Mouse (Mus musculus) erythroblast, adult 5-6 weeks (primary cell): Measurements from ENCODE around the gene Tarsl2. TPM values are rescaled to one million over a fixed set of nuclear protein-coding genes. Genes with fewer than 3 reads are reported as not detected.

ENCODE experiments used
- ATAC-seq: replicated peaks from 2 replicates; pipeline ENCODE4 v1.8.0; 2016; ENCODE audit warnings: moderate number of reproducible peaks, mild to moderate bottlenecking, moderate TSS enrichment, inconsistent platforms; ENCODE audit not compliant: poor library complexity, low FRiP score, severe bottlenecking
- total RNA-seq, 2 experiments: library from RNA; stranded (forward) in 1 of 2; stranded (reverse) in 1 of 2; fragments of 150-400 nt in 1 of 2; fragments of 200-764, 138-1000 nt in 1 of 2; gene quantifications; 2 replicates each; pipeline versions ENCODE4 v1.2.3 to v1.2.4; 2015 to 2017; ENCODE audit warnings: low replicate concordance in 2 of 2

Gene Tarsl2
- 1.5 and 5.2 TPM in 2 replicates for total RNA-seq (2015; ENCODE audit: low replicate concordance)
- total RNA-seq (2017; ENCODE audit: low replicate concordance): 10.2 and 19.0 TPM in 2 replicates

DNA sequence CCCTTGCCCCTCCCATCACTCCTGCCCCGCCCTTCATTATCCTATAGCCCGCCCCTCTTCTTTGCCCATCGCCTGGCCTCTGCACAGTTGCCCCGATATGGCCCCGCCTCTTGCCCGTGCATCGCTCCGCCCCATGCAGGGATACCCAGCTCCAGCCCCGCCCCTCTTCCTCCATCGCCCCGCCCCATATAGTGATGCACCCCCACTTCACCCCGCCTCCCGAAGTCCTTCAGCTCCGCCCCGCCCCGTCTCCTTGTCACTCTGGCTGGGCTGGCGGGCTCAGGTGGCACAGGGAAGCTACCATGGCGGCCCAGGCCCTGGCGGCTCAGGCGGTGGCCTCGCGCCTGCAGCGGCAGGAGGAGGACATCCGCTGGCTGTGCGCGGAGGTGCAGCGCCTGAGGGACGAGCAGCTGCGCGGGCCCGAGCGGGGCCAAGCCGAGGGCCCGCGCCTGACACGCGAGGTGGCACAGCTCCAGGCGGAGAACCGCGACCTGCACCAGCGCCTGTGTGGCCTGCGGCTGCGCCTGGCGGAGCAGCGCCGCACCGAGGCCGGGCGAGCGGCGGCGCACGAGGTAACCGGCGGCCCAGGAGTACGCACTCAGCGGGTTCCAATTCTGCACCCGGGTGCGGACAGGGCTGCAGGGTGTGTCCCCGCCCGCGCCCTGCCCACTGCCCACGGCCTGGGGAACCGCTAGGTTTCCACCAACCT is at the start of gene Tarsl2:
Gene Tarsl2, plus strand, starts transcription at position 256 of the 709 bp plus-strand sequence.
- peak; percentile 85 for ATAC-seq

DNA sequence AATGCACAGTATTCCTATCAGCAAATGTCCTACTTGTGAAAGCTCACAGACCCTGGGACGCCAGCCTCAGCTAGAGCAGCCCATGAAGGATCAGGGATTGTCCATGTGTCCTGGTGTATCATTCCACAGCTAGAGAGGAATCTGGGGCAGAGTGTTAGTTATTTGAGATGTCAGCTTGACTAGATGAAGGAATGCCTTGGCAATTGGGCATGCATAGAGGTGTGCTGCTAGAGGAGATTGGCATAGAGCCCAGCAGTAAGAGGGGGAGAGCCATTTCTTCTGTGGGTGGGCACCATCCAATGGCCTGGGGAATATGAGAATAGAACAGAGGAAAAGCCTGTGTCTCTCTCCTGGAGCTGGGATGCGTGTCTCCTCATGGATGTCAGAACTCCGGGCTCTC is 38.6 kb upstream of the Tarsl2 start:
- no peak for ATAC-seq

DNA sequence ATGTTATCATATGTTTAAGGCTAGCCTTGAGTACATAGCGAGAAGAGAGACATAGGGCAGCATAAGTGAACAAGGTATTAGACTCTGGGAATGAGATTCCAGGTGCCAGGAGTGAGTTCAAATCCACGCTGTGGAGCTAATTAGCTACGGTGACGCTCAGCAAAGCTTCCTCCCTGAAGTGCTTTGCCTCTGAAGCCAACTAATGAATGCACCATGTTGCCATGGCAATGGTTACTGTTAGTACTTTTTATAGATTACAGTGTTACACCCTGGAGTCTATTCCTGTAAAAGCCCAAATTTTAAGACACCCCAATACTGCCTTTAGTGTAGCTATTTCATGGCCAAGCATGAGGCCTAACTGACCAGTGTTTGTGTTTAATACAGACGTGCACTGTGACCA is 37.7 kb upstream of the Tarsl2 start:
- no peak for ATAC-seq

DNA sequence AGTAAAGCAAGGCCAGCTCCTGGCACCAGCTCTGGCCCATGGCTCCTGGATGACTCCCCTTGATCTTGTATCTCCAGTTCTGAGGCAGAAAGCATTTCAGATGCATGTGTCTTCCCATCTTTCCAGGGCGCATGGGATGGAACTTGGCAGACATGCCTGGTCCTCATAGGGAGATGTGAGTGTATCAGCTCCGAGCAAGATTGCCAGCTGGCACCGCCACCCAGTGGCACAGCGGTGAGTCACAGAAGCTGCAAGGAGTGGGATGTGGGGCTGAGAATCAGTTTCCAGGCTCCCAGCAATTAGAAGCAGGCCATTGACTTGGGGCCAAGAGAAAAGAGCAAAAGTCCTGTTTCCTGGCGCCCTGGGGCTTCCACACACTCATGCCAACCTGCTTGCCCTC is 34.5 kb upstream of the Tarsl2 start:
- ATAC-seq: no peak

DNA sequence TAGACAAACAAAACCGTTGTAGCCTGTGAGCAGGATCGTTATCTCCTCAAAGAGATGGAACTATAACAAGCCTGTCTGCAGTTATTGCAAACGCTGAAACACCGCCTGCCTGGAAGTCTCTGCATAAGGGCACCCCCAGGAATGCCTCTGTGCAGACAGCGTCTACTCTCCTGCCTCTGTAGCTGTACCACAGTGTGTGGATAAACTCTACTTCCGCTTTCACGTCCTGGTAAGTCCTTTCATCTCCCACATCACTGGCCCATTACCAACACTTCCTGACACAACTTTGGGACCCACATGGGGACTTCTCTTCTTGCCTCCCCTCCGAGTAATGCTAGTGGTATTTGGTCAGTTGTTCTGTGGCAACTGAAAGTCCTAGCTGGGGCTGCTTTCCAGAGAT is 34.0 kb upstream of the Tarsl2 start:
- ATAC-seq: no peak

DNA sequence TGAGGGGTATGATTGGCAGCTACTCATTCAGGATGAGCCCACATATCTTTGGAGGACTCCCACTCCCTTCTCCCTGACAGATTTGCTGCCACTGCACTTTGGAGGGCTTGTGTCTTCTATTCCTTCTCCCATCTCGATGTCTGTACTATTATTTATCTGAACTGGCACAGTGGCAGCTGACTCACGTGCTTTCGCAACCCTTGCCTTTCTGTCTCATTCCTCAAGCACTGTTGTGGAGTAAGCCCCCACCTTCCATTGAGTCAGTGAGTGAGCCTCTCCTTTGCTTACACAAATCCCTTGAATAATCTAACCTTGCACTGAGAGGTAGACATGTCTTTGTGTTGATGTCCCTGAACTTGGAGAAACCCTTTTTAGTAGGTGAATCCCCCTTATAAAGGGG is 33.4 kb upstream of the Tarsl2 start:
- ATAC-seq: no peak

DNA sequence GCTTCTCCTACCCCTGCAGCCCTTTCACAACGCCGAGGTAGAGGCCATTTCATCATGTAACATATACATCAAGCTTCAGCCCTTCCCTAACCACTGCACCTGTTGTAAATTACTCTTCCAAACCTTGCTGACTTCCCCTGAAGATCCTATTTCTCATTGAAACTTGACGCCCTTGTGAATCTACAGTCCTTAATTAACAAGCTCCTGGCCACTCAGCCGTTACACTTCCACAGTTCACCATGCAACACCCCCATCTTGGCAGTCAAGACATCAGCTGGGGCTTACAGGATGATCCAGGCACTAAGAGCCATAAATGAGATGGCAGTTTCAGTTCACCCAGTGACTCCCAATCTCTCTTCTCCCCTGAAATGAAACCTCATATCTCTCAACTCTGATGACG is 31.0 kb upstream of the Tarsl2 start:
- no peak for ATAC-seq

DNA sequence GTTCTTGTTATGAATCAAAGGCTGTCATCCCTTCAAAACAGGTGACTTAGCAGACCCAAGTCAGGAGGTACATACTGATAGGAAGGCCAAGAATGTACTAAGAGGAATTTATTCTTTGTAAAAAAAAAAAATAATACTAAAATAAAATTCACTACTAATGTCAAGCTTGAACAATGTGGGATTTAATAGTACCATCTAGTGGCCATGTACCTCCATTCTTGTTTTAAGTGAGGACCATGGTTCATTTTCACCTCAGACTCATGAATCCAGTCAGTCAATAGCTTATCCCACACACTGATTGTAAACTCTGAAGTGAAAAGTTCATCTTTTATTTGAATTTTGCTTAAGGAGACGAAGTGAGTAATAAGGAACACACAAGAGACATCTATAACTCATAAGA is 25.9 kb upstream of the Tarsl2 start:
- no peak for ATAC-seq

DNA sequence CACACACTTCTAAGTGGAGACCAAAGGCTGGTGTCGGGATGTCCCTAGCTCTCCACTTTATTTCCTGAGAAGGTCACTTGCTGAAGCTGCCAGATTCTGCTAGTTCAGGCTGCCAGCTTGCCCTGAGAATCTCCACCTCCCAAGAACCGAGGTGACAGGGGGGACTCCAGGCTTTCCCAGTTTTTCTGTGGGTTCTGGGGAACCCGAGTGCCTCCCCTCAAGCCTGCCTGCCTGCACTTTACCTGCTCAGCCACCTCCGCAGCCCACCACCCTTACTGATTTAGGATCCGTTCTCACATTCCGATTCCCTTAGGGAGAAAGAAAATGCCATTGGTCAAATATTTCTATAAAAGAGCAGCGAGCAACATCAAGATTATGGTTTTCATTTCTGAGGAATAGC is 24.0 kb upstream of the Tarsl2 start:
- no peak for ATAC-seq

DNA sequence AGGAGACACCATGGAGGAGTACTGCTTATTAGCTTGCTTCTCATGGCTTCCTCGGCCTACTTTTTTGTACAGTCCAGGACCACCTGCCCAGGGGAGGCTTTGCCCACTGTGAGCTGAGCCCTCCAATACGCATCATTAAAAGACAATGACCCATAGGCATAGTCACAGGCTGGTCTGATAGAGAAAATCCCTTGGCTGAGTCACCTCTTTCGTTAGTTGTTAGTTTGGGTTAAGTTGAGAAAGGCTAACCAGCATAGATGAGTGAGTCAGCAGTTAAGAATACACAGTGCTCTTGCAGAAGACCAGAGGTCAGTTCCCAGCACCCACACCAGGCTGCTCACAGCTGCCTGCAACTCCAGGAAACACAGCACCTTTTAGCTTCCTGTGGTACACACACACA is 21.4 kb upstream of the Tarsl2 start:
- ATAC-seq: no peak

DNA sequence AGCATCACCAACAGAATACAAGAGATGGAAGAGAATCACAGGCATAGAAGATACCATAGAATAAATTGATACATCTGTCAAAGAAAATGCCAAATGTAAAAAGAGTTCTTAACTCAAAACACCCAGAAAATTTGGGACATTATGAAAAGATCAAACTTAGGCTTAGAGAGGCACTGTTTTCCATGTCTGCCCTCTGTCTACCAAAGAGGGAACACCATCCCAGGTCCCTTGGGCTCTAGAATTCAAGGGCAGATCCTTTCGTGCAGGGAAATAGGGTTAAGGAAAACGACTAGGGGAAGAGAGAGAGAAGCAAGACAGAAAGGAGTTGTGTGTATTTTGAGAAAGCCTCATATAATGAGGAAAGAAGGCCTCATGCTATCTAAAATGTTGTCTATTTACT is 19.2 kb upstream of the Tarsl2 start:
- ATAC-seq: no peak

DNA sequence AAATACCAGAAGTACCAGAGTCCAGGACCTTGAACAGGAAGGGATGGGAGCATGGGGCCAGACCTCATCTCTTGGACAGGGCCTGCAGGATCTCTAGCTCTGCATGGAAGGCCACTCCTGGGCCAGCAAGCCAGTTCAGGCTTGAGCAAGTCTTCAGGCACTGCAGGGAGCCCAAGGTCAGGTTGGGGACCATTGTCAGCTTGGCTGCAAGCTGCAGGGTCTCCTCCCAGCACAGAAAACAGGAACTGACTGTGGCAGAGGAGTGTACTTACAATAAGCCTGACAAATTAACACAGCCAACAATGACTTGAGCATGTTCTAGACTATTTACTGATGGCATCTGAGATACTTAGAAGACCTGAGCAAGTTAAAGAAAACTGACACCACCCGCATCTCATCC is 14.9 kb upstream of the Tarsl2 start:
- no peak for ATAC-seq

DNA sequence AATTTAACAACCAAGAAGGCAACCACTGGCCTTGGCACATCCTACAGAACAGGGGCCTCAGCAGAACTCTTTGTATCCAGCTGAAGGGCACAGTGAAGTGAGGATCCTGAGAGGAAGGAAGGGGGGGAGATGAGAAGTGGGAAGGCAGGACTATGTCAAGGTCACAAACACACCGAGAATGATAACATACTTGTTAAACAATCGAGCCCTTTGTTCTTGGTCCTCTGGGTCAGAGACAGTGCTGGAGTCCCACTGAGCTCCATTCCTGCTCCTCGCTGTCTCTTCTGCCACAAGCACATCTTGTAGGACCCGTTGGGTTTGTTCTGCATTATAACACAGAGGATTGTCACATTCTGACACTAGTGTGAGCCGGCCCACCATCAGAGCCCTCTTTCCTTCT is 14.0 kb upstream of the Tarsl2 start:
- ATAC-seq: no peak

DNA sequence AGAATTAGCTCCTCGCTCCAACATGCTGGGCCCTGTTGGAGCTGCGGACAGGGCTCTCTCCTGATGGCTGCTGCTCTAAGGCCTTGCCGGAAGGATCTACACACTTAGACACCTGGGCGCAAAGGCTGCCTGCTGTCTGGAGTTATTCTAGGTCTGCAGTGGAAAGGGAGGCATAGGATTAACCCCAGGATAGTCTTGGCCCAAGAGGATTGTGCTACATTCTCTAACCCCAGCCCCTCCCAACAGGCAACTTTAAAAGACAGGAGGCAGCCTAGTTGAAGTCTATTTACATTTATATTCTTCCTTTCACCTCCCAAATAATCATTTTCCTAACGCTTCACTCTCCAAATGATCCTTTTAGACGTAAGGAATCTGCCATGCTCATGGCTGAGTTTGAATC is 8.9 kb upstream of the Tarsl2 start:
- no peak for ATAC-seq

DNA sequence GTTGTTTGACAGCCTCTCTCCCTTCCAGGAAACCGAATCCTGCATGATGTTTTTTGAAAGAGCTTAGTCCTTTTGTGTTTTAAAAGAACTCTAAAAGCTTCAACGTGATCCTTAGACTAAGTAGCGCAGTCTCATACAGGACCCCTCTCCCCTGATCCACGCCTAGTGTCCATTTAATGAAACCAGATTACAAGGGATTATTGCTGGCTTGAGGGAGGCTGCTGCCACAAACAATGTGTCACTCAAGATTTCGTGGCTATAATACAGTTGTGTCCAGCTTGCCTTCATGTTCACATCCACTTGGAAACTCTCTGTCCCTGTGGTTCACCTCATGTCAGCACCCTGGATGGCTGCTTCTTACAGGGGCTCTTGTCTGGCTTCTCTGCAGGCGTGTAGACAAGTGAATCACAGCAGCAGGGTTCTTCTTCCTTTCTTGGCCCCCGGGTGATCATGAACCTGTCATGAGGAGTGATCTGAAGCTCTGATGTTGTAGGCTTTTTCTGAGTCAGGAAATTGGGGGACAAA is 8.3 kb upstream of the Tarsl2 start:
- no peak for ATAC-seq

DNA sequence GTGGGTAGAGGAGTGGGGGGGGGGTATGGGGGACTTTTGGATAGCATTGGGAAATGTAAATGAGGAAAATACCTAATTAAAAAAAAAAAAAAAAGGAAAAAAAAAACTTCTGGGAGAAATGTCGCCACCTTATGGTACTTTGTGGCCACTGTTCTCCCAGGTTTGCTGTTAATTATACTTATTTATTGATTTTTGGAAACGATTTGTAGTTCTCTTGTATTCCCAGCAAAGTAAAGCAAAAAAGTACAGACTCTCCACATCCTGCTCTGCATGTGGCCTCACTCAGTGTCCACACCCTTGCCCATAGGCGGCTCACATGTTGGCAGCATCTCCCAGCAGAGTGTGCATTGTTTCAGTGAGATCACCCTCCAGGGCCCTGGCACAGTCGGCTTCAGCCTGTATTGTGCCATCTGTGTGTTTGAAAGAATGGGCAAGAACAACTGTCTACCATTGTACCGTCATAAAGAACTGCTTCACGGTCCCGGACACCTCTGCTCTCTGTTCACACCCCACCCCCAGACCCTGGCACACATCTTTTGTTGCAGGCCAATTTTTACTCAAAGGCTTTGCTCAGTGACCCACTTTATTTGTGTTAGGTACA is 6.4 kb upstream of the Tarsl2 start:
- ATAC-seq: no peak

DNA sequence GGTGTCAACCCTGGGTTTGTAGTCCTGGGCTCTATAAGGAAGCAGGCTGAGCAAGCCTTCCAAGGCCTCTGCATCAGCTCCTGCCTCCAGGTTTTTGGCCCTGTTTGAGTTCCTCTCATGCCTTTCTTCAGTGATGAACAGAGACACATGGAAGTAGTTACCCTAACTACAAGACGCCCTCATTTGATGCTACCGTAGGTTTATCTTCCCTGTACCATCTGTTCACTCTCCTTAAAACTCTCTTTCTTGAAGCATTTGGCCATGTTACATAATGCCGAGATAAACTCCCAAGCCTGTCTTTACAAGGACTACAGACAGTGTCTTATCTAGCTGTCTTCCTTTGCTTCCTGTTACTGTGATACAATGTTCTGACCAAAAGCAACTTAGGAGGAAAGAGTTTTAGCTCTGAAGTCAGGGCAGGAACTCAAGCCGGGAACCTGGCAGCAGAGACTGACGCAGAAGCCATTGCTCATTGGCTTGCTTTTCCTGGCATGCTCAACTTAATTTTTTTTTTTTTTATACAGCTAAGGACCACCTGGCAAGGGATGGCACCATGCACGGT is 4.8 kb upstream of the Tarsl2 start:
- ATAC-seq: peak; percentile 43

DNA sequence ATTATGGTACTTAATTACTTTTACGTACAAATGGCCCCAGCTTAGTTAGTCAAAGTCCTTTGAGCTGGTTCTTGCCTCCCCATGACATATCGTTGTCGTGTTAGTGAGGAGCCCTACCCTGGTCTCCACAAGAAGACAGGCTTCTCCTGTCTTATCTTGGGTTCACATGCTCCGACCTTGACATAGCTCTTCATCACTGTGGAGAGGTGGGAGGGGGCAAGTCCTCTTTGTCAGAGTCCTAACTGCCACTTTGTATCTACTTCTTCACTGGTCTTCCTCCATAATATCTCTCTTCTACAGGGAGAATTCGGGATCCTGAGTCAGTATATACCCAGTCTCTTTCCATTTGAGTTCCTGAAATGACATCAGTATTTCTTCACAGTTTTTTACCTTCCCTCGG is 4.0 kb upstream of the Tarsl2 start:
- peak; percentile 44 for ATAC-seq

DNA sequence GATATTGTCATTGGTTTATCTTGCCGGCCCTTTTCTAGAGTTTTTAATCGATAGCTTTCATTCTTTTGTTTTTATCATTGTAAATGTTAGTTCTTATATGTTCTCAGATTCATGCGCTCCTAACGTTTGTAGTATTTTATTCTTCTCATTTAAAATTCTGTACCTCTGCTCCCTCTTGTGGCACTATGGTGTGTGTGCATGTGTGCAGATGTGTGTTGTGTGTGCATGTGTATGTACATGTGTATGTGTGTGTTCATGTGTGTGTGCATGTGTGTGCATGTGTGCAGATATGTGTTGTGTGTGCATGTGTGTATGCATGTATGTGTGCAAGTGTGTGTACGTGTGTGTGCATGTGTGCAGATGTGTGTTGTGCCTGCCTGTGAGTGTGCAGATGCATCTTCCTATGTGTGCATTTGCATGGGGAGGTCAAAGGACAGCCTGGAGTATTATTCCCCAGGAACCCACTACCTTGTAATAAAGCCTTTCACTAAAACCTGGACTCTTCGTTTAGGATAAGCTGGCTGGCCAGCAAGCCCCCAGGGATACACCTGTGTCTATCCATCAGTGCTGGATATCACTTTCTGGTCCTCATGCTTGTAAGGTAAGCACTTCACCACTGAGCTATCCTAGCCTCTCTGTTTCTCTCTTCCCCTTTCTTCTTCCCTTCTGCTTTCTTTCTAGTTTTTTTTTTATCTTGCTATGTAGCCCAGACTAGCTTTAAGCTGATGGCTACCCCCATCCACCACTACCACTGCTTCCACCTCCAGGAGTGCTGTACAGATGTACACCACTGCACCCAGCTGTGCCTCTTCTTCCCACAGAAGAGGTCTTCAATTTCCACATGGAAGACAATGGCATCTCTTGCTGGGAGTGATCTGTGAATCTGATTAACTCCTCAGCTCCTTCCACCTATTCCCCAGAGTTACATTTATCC is 2.1 kb upstream of the Tarsl2 start:
- no peak for ATAC-seq

DNA sequence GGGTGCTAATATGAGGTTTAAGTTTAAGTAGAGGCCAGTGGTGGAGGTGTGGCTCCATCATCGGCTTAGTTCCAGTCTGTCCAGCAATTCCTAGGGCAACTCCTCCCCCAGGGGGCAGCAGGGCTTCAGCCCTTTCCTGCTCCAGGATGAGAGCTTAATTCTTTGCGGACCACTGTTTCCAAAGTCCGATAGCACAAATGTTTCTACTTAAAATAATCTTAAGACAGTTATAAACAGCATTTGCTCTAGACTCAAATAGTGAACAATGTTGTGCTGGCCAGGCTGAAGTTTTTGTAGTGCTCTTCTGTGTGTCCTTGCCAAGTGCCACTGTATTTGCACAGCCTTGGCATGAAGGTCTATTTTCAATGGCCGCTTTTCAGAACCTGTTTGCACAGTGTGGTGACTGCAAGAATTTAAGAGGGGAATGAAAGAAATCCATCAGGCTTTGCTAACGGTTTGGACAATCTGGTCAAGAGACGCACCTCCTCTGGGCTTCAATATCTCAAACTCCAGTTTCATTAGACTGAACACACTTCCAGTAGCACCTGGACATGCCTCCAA is 757 bp upstream of the Tarsl2 start:
- no peak for ATAC-seq
